Comparison of ENCODE assay signal across 9 mouse cellular contexts in the genomic region with DNA sequence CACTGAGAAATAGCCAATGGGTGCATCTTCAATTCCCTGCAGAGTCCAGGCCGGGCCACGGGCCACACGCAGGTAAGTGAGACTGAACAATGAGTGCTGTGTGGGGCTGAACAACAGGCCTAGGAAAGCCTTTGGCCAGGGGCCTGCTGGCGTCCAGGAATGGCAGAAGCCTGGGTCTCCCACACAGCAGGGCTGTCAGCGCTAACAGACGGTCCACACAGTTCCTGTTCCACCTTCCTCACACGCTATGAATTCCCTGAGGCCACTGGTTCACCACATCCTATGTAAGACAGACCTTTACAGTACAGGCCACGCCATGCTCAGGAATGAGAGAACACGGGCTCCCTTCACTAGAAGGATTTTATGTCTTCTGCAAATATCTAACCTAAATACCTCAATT.
DNase-seq lines count a peak whose midpoint lies in the region; ATAC-seq and TF ChIP-seq lines count a peak whose summit lies in the region.
"Had no signal": no experiment of that assay in that cellular context is flagged by ENCODE, and none has a peak within 500 bp of the region (broad histone marks: within the 10 kb centered on the region; RNA-seq: fewer than 3 reads in every experiment).

No protein-coding gene starts in this region.

- no peak for TF ChIP-seq CTCF in layer of hippocampus, adult 2 months (conservative IDR thresholded peaks at IDR 0.05)

- WGBS in forebrain, embryonic 15.5 days: 58% methylated on average over 9 of the region's 9 CpGs
- WGBS in liver, embryonic 15.5 days (ENCODE audit: insufficient replicate concordance): 51% methylated on average over 9 of the region's 9 CpGs

- DNase-seq in layer of hippocampus, adult 2 months (ENCODE audit: low spot score in 2 of 2): no peak
- no peak for DNase-seq in layer of hippocampus, postnatal 36 days
- peak; percentile 74 for DNase-seq in cerebellum, adult 9-10 months
- no peak for DNase-seq in right cerebral cortex, postnatal 14 days
- DNase-seq in layer of hippocampus, adult 9-11 months: no peak
- no peak for DNase-seq in adrenal gland, postnatal 4 days (ENCODE audit: low spot score in 2 of 2)
- DNase-seq: kidney, adult 11 months had no signal

- peak; percentile 23; the same call in 1 of the 2 replicates for ATAC-seq in forebrain, embryonic 15.5 days (replicated peaks)
- no peak for ATAC-seq in liver, embryonic 15.5 days (ENCODE audit: insufficient read depth)

- no peak overlapping the region for H3K9ac ChIP-seq in forebrain, embryonic 15.5 days (replicated peaks)
- no peak overlapping the region for H3K9ac ChIP-seq in liver, embryonic 15.5 days

- no peaks in the 10 kb centered on the region; the same call in 1 of the 2 replicates for H3K36me3 ChIP-seq in forebrain, embryonic 15.5 days
- no peaks in the 10 kb centered on the region for H3K36me3 ChIP-seq in liver, embryonic 15.5 days (replicated peaks)

- no peaks in the 10 kb centered on the region for H3K9me3 ChIP-seq in forebrain, embryonic 15.5 days
- no peaks in the 10 kb centered on the region for H3K9me3 ChIP-seq in liver, embryonic 15.5 days (replicated peaks)

- H3K27me3 ChIP-seq in forebrain, embryonic 15.5 days: no peaks in the 10 kb centered on the region
- no peaks in the 10 kb centered on the region for H3K27me3 ChIP-seq in liver, embryonic 15.5 days

- peaks cover 35% of the 10 kb centered on the region for H3K4me1 ChIP-seq in forebrain, embryonic 15.5 days
- H3K4me1 ChIP-seq in liver, embryonic 15.5 days (replicated peaks): peaks cover 21% of the 10 kb centered on the region

- no peak overlapping the region for H3K4me2 ChIP-seq in forebrain, embryonic 15.5 days (replicated peaks)
- no peak overlapping the region for H3K4me2 ChIP-seq in liver, embryonic 15.5 days

- peak overlapping the region; percentile 11; the same call in 1 of the 2 replicates for H3K27ac ChIP-seq in layer of hippocampus, adult 2 months
- peak overlapping the region; percentile 92 for H3K27ac ChIP-seq in forebrain, embryonic 15.5 days (replicated peaks)
- H3K27ac ChIP-seq in liver, embryonic 15.5 days (replicated peaks): peak overlapping the region; percentile 77

- no peak overlapping the region for H3K4me3 ChIP-seq in layer of hippocampus, adult 2 months
- no peak overlapping the region for H3K4me3 ChIP-seq in forebrain, embryonic 15.5 days
- H3K4me3 ChIP-seq in liver, embryonic 15.5 days (replicated peaks): no peak overlapping the region

Comparison
In these comparisons a context has a peak if more than half of its experiments do, and no peak if none do; other contexts are left out.
1. H3K27ac ChIP-seq: peak in every context shown above with its lines; median percentile 92 in forebrain, embryonic 15.5 days; 77 in liver, embryonic 15.5 days; 11 in layer of hippocampus, adult 2 months.